Mouse (Mus musculus) right cerebral cortex, postnatal 14 days (tissue): ENCODE results near the gene Gm8229.
"Not testable (repeated sequence)": the region's sequence is repeated elsewhere in the genome, so short reads cannot be mapped to it uniquely, and the experiment has no call there.

Source experiments
- DNase-seq: peaks from one replicate; pipeline ENCODE4 v3.0.0; 2022

Gm8229 gene

GRCm38 (mm10) chr14:44365057-44365456 lies at the start of gene Gm8229:
TSS of gene Gm8229 (plus strand) at chr14:44365357.
- DNase-seq = not testable (repeated sequence)

GRCm38 (mm10) chr14:44338484-44338883 lies 26.7 kb upstream of the Gm8229 start, which contains the start of gene Gm5930:
TSS of gene Gm5930 (minus strand) at chr14:44338584.
- DNase-seq = not testable (repeated sequence)

- DNase-seq = not testable (repeated sequence)
These were observed 3.7 kb upstream of the Gm8229 start for GRCm38 (mm10) chr14:44361416-44361815.

- DNase-seq = not testable (repeated sequence)
These were observed 2.9 kb upstream of the Gm8229 start for GRCm38 (mm10) chr14:44362301-44362700.

GRCm38 (mm10) chr14:44384233-44384632 lies 19.1 kb downstream of the Gm8229 start:
- DNase-seq = not testable (repeated sequence)

GRCm38 (mm10) chr14:44410588-44410987 lies 45.4 kb downstream of the Gm8229 start, which contains the start of gene Gm3371:
TSS of gene Gm3371 (minus strand) at chr14:44410688.
- DNase-seq = not testable (repeated sequence)
